Mouse (Mus musculus): ENCODE data around the gene Cntnap4. TPM values are rescaled to one million over a fixed set of nuclear protein-coding genes. Genes with fewer than 3 reads are reported as not detected.

Cntnap4 gene
- polyA plus RNA-seq, 1 experiment from 2014 or later = 0.23 TPM

DNA sequence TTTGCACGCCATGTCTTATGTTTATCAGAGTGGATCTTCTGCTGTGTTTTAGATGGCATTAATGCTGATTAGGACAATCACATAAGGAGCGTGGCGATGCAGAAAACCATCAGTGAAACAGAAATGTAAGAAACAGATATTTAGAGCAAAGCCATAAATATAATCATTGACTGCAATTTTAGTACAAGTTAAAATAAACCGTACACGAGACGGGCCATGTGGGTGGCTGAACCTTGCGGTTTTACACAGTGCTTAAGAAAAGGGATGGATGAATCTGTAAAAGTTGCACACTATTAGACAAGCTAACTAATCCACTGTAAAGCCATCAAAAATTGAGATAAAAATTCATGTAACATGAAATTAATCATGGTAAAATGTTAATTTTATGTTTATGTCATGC is 58.9 kb downstream of the Cntnap4 start:
- no peak for DNase-seq (ENCODE audit: low spot score)
- Histone ChIP-seq H3K9me3 (ENCODE audit: control insufficient read depth, low read length) (no peaks in the 10 kb centered on the region), H3K36me3 (ENCODE audit: control insufficient read depth, insufficient read depth, low read length) (no peaks in the 10 kb centered on the region), H3K27me3 (ENCODE audit: control insufficient read depth, insufficient read depth, low read length) (no peaks in the 10 kb centered on the region), H3K27ac (replicated peaks) (no peak overlapping the region), H3K9ac (ENCODE audit: low read length) (no peak overlapping the region), H3K4me2 (replicated peaks; ENCODE audit: low read depth) (no peak overlapping the region), H3K4me1 (replicated peaks; ENCODE audit: control insufficient read depth, insufficient read depth) (no peaks in the 10 kb centered on the region), H3K4me3 (ENCODE audit: low read depth, low read length) (no peak overlapping the region)
- TF ChIP-seq EP300 (optimal IDR thresholded peaks at IDR 0.05) (no peak), CTCF (IDR thresholded peaks at IDR 0.05; ENCODE audit: low read depth) (no peak)
- no peak for ATAC-seq (ENCODE audit: low FRiP score, low TSS enrichment)
- 70% methylated on average over 7 of the region's 7 CpGs for WGBS

GRCm38 (mm10) chr8:112652657-112653056 is 82.8 kb downstream of the Cntnap4 start:
- H3K4me3 ChIP-seq (ENCODE audit: low read depth, low read length) = no peak overlapping the region
- no peak overlapping the region for H3K27ac ChIP-seq (replicated peaks)
- no peaks in the 10 kb centered on the region for H3K27me3 ChIP-seq (ENCODE audit: control insufficient read depth, insufficient read depth, low read length)
- no peak for DNase-seq (ENCODE audit: low spot score)
- TF ChIP-seq CTCF (IDR thresholded peaks at IDR 0.05; ENCODE audit: low read depth) = no peak
- no peak for TF ChIP-seq EP300 (optimal IDR thresholded peaks at IDR 0.05)
- ATAC-seq (ENCODE audit: low FRiP score, low TSS enrichment) = no peak
- H3K36me3 ChIP-seq (ENCODE audit: control insufficient read depth, insufficient read depth, low read length) = no peaks in the 10 kb centered on the region
- no peak overlapping the region for H3K9ac ChIP-seq (ENCODE audit: low read length)
- WGBS = 70% methylated on average over 4 of the region's 4 CpGs
- H3K4me2 ChIP-seq (replicated peaks; ENCODE audit: low read depth) = no peak overlapping the region
- no peaks in the 10 kb centered on the region for H3K4me1 ChIP-seq (replicated peaks; ENCODE audit: control insufficient read depth, insufficient read depth)
- no peaks in the 10 kb centered on the region for H3K9me3 ChIP-seq (ENCODE audit: control insufficient read depth, low read length)

DNA sequence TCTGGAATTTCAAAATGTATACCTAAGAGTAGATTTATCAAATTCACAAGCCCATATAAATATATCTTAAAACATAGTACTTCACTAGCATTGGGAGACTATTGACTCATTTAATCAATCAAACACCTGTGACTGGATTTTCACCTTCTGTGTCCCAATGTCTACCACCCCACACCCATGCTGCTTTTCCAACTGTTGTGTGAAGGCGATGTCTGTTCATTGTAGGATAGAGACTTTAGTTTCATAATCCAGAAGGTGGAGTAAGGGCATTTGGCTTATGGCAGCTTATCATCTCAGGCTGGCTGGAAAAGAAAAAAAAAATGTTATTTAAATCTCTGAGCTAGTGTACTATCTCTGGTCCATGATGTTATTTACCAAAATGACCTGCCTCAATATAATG is 83.4 kb downstream of the Cntnap4 start:
- no peaks in the 10 kb centered on the region for H3K27me3 ChIP-seq (ENCODE audit: control insufficient read depth, insufficient read depth, low read length)
- H3K4me3 ChIP-seq (ENCODE audit: low read depth, low read length) = no peak overlapping the region
- no peak overlapping the region for H3K4me2 ChIP-seq (replicated peaks; ENCODE audit: low read depth)
- ATAC-seq (ENCODE audit: low FRiP score, low TSS enrichment) (no peak), DNase-seq (ENCODE audit: low spot score) (no peak)
- no peaks in the 10 kb centered on the region for H3K4me1 ChIP-seq (replicated peaks; ENCODE audit: control insufficient read depth, insufficient read depth)
- 96% methylated on average over 1 of the region's 1 CpGs for WGBS
- no peaks in the 10 kb centered on the region for H3K36me3 ChIP-seq (ENCODE audit: control insufficient read depth, insufficient read depth, low read length)
- H3K27ac ChIP-seq (replicated peaks) = no peak overlapping the region
- no peaks in the 10 kb centered on the region for H3K9me3 ChIP-seq (ENCODE audit: control insufficient read depth, low read length)
- no peak for TF ChIP-seq CTCF (IDR thresholded peaks at IDR 0.05; ENCODE audit: low read depth)
- no peak for TF ChIP-seq EP300 (optimal IDR thresholded peaks at IDR 0.05)
- H3K9ac ChIP-seq (ENCODE audit: low read length) = no peak overlapping the region

GRCm38 (mm10) chr8:112653994-112654393 is 84.2 kb downstream of the Cntnap4 start:
- no peak overlapping the region for H3K4me2 ChIP-seq (replicated peaks; ENCODE audit: low read depth)
- no peaks in the 10 kb centered on the region for H3K9me3 ChIP-seq (ENCODE audit: control insufficient read depth, low read length)
- no peak for ATAC-seq (ENCODE audit: low FRiP score, low TSS enrichment)
- 42% methylated on average over 3 of the region's 3 CpGs for WGBS
- no peaks in the 10 kb centered on the region for H3K36me3 ChIP-seq (ENCODE audit: control insufficient read depth, insufficient read depth, low read length)
- no peak overlapping the region for H3K4me3 ChIP-seq (ENCODE audit: low read depth, low read length)
- H3K27me3 ChIP-seq (ENCODE audit: control insufficient read depth, insufficient read depth, low read length) = no peaks in the 10 kb centered on the region
- no peak overlapping the region for H3K9ac ChIP-seq (ENCODE audit: low read length)
- no peak for DNase-seq (ENCODE audit: low spot score)
- TF ChIP-seq CTCF (IDR thresholded peaks at IDR 0.05; ENCODE audit: low read depth) = no peak
- TF ChIP-seq EP300 (optimal IDR thresholded peaks at IDR 0.05) = no peak
- no peak overlapping the region for H3K27ac ChIP-seq (replicated peaks)
- H3K4me1 ChIP-seq (replicated peaks; ENCODE audit: control insufficient read depth, insufficient read depth) = no peaks in the 10 kb centered on the region

DNA sequence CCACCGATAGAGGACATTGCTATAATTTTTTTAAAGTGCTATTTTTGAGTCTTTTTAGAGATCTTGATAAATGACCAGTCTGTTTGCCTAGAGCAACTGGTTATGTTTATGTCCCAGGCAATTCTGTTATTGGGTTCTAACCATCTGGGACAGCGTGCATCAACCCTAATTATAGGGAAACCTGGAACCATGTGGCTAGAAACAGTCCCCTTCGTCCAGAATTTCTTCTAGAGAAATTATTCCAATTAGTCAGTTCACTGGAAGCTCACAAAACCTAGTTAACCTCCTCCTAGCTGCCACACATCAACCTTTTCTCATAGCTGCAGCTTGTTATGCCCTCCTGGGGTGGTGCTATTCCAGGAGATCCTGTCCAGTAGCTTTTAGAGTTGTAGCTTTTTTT is 94.2 kb downstream of the Cntnap4 start:
- no peaks in the 10 kb centered on the region for H3K4me1 ChIP-seq (replicated peaks; ENCODE audit: control insufficient read depth, insufficient read depth)
- no peak overlapping the region for H3K4me2 ChIP-seq (replicated peaks; ENCODE audit: low read depth)
- WGBS = 69% methylated on average over 3 of the region's 3 CpGs
- no peaks in the 10 kb centered on the region for H3K36me3 ChIP-seq (ENCODE audit: control insufficient read depth, insufficient read depth, low read length)
- no peaks in the 10 kb centered on the region for H3K9me3 ChIP-seq (ENCODE audit: control insufficient read depth, low read length)
- DNase-seq (ENCODE audit: low spot score) = no peak
- ATAC-seq (ENCODE audit: low FRiP score, low TSS enrichment) = no peak
- no peaks in the 10 kb centered on the region for H3K27me3 ChIP-seq (ENCODE audit: control insufficient read depth, insufficient read depth, low read length)
- TF ChIP-seq EP300 (optimal IDR thresholded peaks at IDR 0.05) = no peak
- no peak for TF ChIP-seq CTCF (IDR thresholded peaks at IDR 0.05; ENCODE audit: low read depth)
- no peak overlapping the region for H3K9ac ChIP-seq (ENCODE audit: low read length)
- no peak overlapping the region for H3K27ac ChIP-seq (replicated peaks)
- H3K4me3 ChIP-seq (ENCODE audit: low read depth, low read length) = no peak overlapping the region

GRCm38 (mm10) chr8:112674671-112675070 is 104.8 kb downstream of the Cntnap4 start:
- Histone ChIP-seq H3K4me3 (ENCODE audit: low read depth, low read length) (no peak overlapping the region), H3K9me3 (ENCODE audit: control insufficient read depth, low read length) (no peaks in the 10 kb centered on the region), H3K27me3 (ENCODE audit: control insufficient read depth, insufficient read depth, low read length) (no peaks in the 10 kb centered on the region), H3K36me3 (ENCODE audit: control insufficient read depth, insufficient read depth, low read length) (no peaks in the 10 kb centered on the region), H3K4me1 (replicated peaks; ENCODE audit: control insufficient read depth, insufficient read depth) (no peaks in the 10 kb centered on the region), H3K27ac (replicated peaks) (no peak overlapping the region), H3K9ac (ENCODE audit: low read length) (no peak overlapping the region), H3K4me2 (replicated peaks; ENCODE audit: low read depth) (no peak overlapping the region)
- no peak for ATAC-seq (ENCODE audit: low FRiP score, low TSS enrichment)
- DNase-seq (ENCODE audit: low spot score) = no peak
- WGBS = 25% methylated on average over 1 of the region's 1 CpGs
- TF ChIP-seq EP300 (optimal IDR thresholded peaks at IDR 0.05) (no peak), CTCF (IDR thresholded peaks at IDR 0.05; ENCODE audit: low read depth) (no peak)
